11 mouse cellular contexts compared by ENCODE assay signal in the genomic region with DNA sequence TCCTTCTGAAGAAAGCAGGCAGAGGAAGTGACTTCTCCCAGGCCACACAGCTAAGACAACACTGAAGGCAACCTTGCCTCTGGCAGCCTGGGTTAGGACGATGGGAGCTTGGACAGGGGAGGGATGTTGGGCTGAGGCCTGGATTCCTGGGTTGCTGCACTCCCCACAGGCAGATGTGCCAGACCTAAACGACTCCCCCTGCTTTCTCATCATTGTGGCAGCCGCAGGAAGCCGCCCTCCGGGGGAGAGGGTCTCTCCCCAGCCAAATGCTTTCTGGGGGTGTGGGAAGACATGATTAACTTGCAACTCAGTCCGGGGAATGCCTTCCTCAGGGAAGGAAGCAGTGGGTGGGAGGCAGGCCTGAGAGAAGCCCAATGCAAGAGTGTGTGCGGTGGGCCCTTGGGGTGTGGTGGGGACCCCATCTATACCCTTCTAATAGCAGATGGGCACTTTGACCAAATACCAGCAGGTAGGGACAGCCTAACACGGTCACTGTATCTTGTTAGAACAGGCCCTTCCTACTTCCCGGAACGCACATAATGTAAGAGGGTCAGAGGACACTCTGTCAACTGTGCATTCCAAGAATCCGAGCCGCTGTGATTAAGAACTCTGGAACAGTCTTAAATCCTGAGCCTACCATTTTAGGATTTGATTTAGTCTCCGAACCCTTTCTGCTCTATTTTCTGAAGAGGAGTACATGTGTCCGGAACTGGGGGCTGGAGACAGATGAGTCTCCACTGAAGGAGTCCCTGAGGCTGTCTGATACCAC. TPM values are rescaled to one million over a fixed set of nuclear protein-coding genes. Genes with fewer than 3 reads are reported as not detected.
DNase-seq lines count a peak whose midpoint lies in the region; ATAC-seq lines count a peak whose summit lies in the region.
"Had no signal": no experiment of that assay in that cellular context is flagged by ENCODE, and none has a peak within 500 bp of the region (broad histone marks: within the 10 kb centered on the region; RNA-seq: fewer than 3 reads in every experiment).

No protein-coding gene starts in this region.

- H3K4me1 ChIP-seq in forebrain, embryonic 10.5 days = peaks cover 69% of the 10 kb centered on the region
- no peaks in the 10 kb centered on the region for H3K4me1 ChIP-seq in forebrain, embryonic 12.5 days
- peaks cover 97% of the 10 kb centered on the region for H3K4me1 ChIP-seq in limb, embryonic 10.5 days
- peaks cover 7% of the 10 kb centered on the region for H3K4me1 ChIP-seq in forebrain, embryonic 13.5 days

- WGBS in forebrain, embryonic 10.5 days = 53% methylated on average over 14 of the region's 14 CpGs
- 56% methylated on average over 14 of the region's 14 CpGs for WGBS in forebrain, embryonic 12.5 days
- 47% methylated on average over 14 of the region's 14 CpGs for WGBS in limb, embryonic 10.5 days
- WGBS in forebrain, embryonic 13.5 days = 58% methylated on average over 14 of the region's 14 CpGs

- no peak for ATAC-seq in forebrain, embryonic 12.5 days (ENCODE audit: low FRiP score)
- no peak for ATAC-seq in forebrain, embryonic 13.5 days
- ATAC-seq: forebrain, postnatal 0 days had no signal

- peaks cover 20% of the 10 kb centered on the region for H3K27me3 ChIP-seq in forebrain, embryonic 10.5 days (ENCODE audit: poor library complexity, severe bottlenecking)
- H3K27me3 ChIP-seq in forebrain, embryonic 12.5 days = peaks cover 10% of the 10 kb centered on the region; the same call in 1 of the 2 replicates
- H3K27me3 ChIP-seq in limb, embryonic 10.5 days (ENCODE audit: low read depth, poor library complexity, severe bottlenecking) = no peaks in the 10 kb centered on the region
- no peaks in the 10 kb centered on the region for H3K27me3 ChIP-seq in forebrain, embryonic 13.5 days

- H3K9me3 ChIP-seq in forebrain, embryonic 10.5 days = no peaks in the 10 kb centered on the region
- H3K9me3 ChIP-seq in forebrain, embryonic 12.5 days = no peaks in the 10 kb centered on the region
- H3K9me3 ChIP-seq in limb, embryonic 10.5 days (replicated peaks) = no peaks in the 10 kb centered on the region
- H3K9me3 ChIP-seq in forebrain, embryonic 13.5 days (replicated peaks) = no peaks in the 10 kb centered on the region

- DNase-seq in forebrain, embryonic 10.5 days (ENCODE audit: extremely low spot score, low spot score) = no peak
- peak; percentile 55 for DNase-seq in kidney, postnatal 10 days
- DNase-seq in kidney, postnatal 25 days = no peak
- DNase-seq in adipocyte (ENCODE audit: low spot score) = peak; percentile 81
- DNase-seq in limb, embryonic 10.5 days (ENCODE audit: low spot score) = no peak
- DNase-seq in adrenal gland, postnatal 14 days = no peak
- DNase-seq: forebrain, postnatal 0 days had no signal

- peak overlapping the region; percentile 40; the same call in 1 of the 2 replicates for H3K27ac ChIP-seq in forebrain, embryonic 10.5 days
- no peak overlapping the region for H3K27ac ChIP-seq in forebrain, embryonic 12.5 days
- peak overlapping the region; percentile 94 for H3K27ac ChIP-seq in limb, embryonic 10.5 days
- no peak overlapping the region for H3K27ac ChIP-seq in forebrain, embryonic 13.5 days

- no peak overlapping the region for H3K4me2 ChIP-seq in forebrain, embryonic 12.5 days
- no peak overlapping the region for H3K4me2 ChIP-seq in forebrain, embryonic 13.5 days

- H3K9ac ChIP-seq in forebrain, embryonic 12.5 days = no peak overlapping the region
- H3K9ac ChIP-seq in forebrain, embryonic 13.5 days = no peak overlapping the region
- H3K9ac ChIP-seq: forebrain, postnatal 0 days had no signal

- H3K36me3 ChIP-seq in forebrain, embryonic 10.5 days (replicated peaks) = no peaks in the 10 kb centered on the region
- H3K36me3 ChIP-seq in forebrain, embryonic 12.5 days (replicated peaks) = no peaks in the 10 kb centered on the region
- H3K36me3 ChIP-seq in limb, embryonic 10.5 days = no peaks in the 10 kb centered on the region
- no peaks in the 10 kb centered on the region for H3K36me3 ChIP-seq in forebrain, embryonic 13.5 days (ENCODE audit: poor library complexity, severe bottlenecking)

- H3K4me3 ChIP-seq in forebrain, embryonic 10.5 days = no peak overlapping the region
- H3K4me3 ChIP-seq in forebrain, embryonic 12.5 days (replicated peaks) = no peak overlapping the region
- H3K4me3 ChIP-seq in limb, embryonic 10.5 days = no peak overlapping the region
- H3K4me3 ChIP-seq in forebrain, embryonic 13.5 days = no peak overlapping the region

RNA-seq across cellular contexts. Expression of a gene that starts 4.6 kb away (rescaled TPM):
- 0.34 and 0.60 TPM in 2 replicates for polyA plus RNA-seq in forebrain, embryonic 10.5 days (2016; fragmentation: Nextera tagmentation; extraction: Ambion mirVana)
- 1.6 and 1.8 TPM in 2 replicates for polyA plus RNA-seq in forebrain, embryonic 12.5 days (2016; fragmentation: Nextera tagmentation; extraction: Ambion mirVana)
- 0.26 and 0.64 TPM in 2 replicates for polyA plus RNA-seq in limb, embryonic 10.5 days (2016; fragmentation: Nextera tagmentation; extraction: Ambion mirVana)
- total RNA-seq in adrenal gland, postnatal 14 days (2021) = 3.6 and 6.1 TPM in 2 replicates
- 2.7 and 2.9 TPM in 2 replicates for polyA plus RNA-seq in forebrain, embryonic 13.5 days (2015; fragmentation: Nextera tagmentation; extraction: Ambion mirVana)

RNA-seq across cellular contexts. Expression of a gene that starts 17.3 kb away (rescaled TPM):
- polyA plus RNA-seq in forebrain, embryonic 10.5 days (2016; fragmentation: Nextera tagmentation; extraction: Ambion mirVana) = 0.06 and 0.12 TPM in 2 replicates
- polyA plus RNA-seq in forebrain, embryonic 12.5 days (2016; fragmentation: Nextera tagmentation; extraction: Ambion mirVana) = not detected in 2 replicates
- not detected in 2 replicates for polyA plus RNA-seq in limb, embryonic 10.5 days (2016; fragmentation: Nextera tagmentation; extraction: Ambion mirVana)
- not detected in 2 replicates for total RNA-seq in adrenal gland, postnatal 14 days (2021)
- not detected in 2 replicates for polyA plus RNA-seq in forebrain, embryonic 13.5 days (2015; fragmentation: Nextera tagmentation; extraction: Ambion mirVana)
- total RNA-seq: layer of hippocampus, postnatal 25 days had no signal
- polyA plus RNA-seq: forebrain, postnatal 0 days had no signal

RNA-seq across cellular contexts. Expression of a gene that starts 23.1 kb away (rescaled TPM):
- polyA plus RNA-seq in forebrain, embryonic 10.5 days (2016; fragmentation: Nextera tagmentation; extraction: Ambion mirVana) = 0.42 and 0.95 TPM in 2 replicates
- 0.91 and 1.5 TPM in 2 replicates for polyA plus RNA-seq in forebrain, embryonic 12.5 days (2016; fragmentation: Nextera tagmentation; extraction: Ambion mirVana)
- 0.58 and 0.68 TPM in 2 replicates for polyA plus RNA-seq in limb, embryonic 10.5 days (2016; fragmentation: Nextera tagmentation; extraction: Ambion mirVana)
- total RNA-seq in adrenal gland, postnatal 14 days (2021) = 2.8 and 4.4 TPM in 2 replicates
- 2.5 and 4.1 TPM in 2 replicates for polyA plus RNA-seq in forebrain, embryonic 13.5 days (2015; fragmentation: Nextera tagmentation; extraction: Ambion mirVana)

RNA-seq across cellular contexts. Expression of a gene that starts 33.9 kb away (rescaled TPM):
- polyA plus RNA-seq in forebrain, embryonic 10.5 days (2016; fragmentation: Nextera tagmentation; extraction: Ambion mirVana) = 1.3 and 1.6 TPM in 2 replicates
- polyA plus RNA-seq in forebrain, embryonic 12.5 days (2016; fragmentation: Nextera tagmentation; extraction: Ambion mirVana) = 1.2 TPM in 2 replicates
- 0.53 and 1.7 TPM in 2 replicates for polyA plus RNA-seq in limb, embryonic 10.5 days (2016; fragmentation: Nextera tagmentation; extraction: Ambion mirVana)
- total RNA-seq in adrenal gland, postnatal 14 days (2021) = 0.48 and 1.1 TPM in 2 replicates
- polyA plus RNA-seq in forebrain, embryonic 13.5 days (2015; fragmentation: Nextera tagmentation; extraction: Ambion mirVana) = 1.7 and 1.8 TPM in 2 replicates
- total RNA-seq: heart, postnatal 14 days had no signal

Comparison
In these comparisons a context has a peak if more than half of its experiments do, and no peak if none do; other contexts are left out.
1. DNase-seq: peak in kidney, postnatal 10 days (single experiment) and adipocyte (single experiment); none in forebrain, embryonic 10.5 days (single experiment), kidney, postnatal 25 days (0 of 2), limb, embryonic 10.5 days (single experiment) and adrenal gland, postnatal 14 days (single experiment).
2. H3K27ac ChIP-seq: peak in forebrain, embryonic 10.5 days (single experiment) and limb, embryonic 10.5 days (single experiment); none in forebrain, embryonic 12.5 days (single experiment) and forebrain, embryonic 13.5 days (single experiment).